Mouse (Mus musculus) liver, postnatal 0 days (tissue): Measurements from ENCODE around the gene Exd2. TPM values are rescaled to one million over a fixed set of nuclear protein-coding genes. Genes with fewer than 3 reads are reported as not detected.

Experiments
- ATAC-seq: fragments of 200-750 bp; cut with Nextera tagmentation; 2 replicates; pipeline ENCODE4 v1.8.0; 2017; ENCODE audit warnings: mild to moderate bottlenecking, moderate library complexity
- DNase-seq: peaks from one replicate; pipeline ENCODE4 v3.0.0-alpha.2; 2016
- H3K27ac ChIP-seq: fragments of 300-500 bp; sonication (generic); 2 replicates; pipeline ENCODE4 v1.5.1; 2014; ENCODE audit warnings: antibody characterized with exemption, moderate library complexity, mild to moderate bottlenecking, low read depth
- H3K27me3 ChIP-seq: fragments of 300-500 bp; sonication (generic); 2 replicates; pipeline ENCODE4 v1.6.1; 2014; ENCODE audit warnings: low read length, control low read depth, mixed read lengths; ENCODE audit not compliant: insufficient read depth
- H3K36me3 ChIP-seq: fragments of 300-500 bp; sonication (generic); replicated peaks from 2 replicates; pipeline ENCODE4 v1.6.1; 2014; ENCODE audit warnings: mild to moderate bottlenecking, control low read depth, low read length, moderate library complexity, mixed read lengths; ENCODE audit not compliant: insufficient read depth
- H3K4me1 ChIP-seq: fragments of 300-500 bp; sonication (generic); 2 replicates; pipeline ENCODE4 v1.6.1; 2014; ENCODE audit warnings: antibody characterized with exemption, mild to moderate bottlenecking, control low read depth; ENCODE audit not compliant: insufficient read depth
- H3K4me2 ChIP-seq: fragments of 300-500 bp; sonication (generic); 2 replicates; pipeline ENCODE4 v1.6.1; 2014; ENCODE audit warnings: low read depth, mild to moderate bottlenecking, low read length, moderate library complexity, mixed read lengths
- H3K4me3 ChIP-seq: fragments of 300-500 bp; sonication (generic); 2 replicates; pipeline ENCODE4 v1.5.1; 2014; ENCODE audit warnings: low read depth, low read length
- H3K9ac ChIP-seq: fragments of 300-500 bp; sonication (generic); replicated peaks from 2 replicates; pipeline ENCODE4 v1.6.1; 2014; ENCODE audit warnings: mild to moderate bottlenecking, moderate library complexity
- H3K9me3 ChIP-seq: fragments of 300-500 bp; sonication (generic); 2 replicates; pipeline ENCODE4 v1.6.1; 2016; ENCODE audit warnings: mild to moderate bottlenecking, control low read depth, low read length, mixed read lengths
- CTCF ChIP-seq: sonication (generic); IDR thresholded peaks from 2 replicates; pipeline ENCODE4 v1.5.1; 2016; ENCODE audit warnings: antibody characterized with exemption, low read depth
- EP300 ChIP-seq: IDR thresholded peaks from 2 replicates; pipeline ENCODE4 v1.6.1; 2016; ENCODE audit warnings: antibody characterized with exemption, low read depth, mild to moderate bottlenecking
- whole genome bisulfite sequencing: fragments of 180-500 bp; shearing (Covaris S2); extraction: QIAGEN DNeasy Blood & Tissue Kit; methylation state at CpG from one replicate; pipeline ENCODE4 v1.1.7; 2014; ENCODE audit not compliant: insufficient replicate concordance; 5-methylcytosine and 5-hydroxymethylcytosine counted together
- polyA plus RNA-seq: library from polyadenylated mRNA; unstranded; fragments of >200 nt; fragmentation: Nextera tagmentation; extraction: Ambion mirVana; gene quantifications from 2 replicates; pipeline ENCODE4 v1.2.1, GENCODE M21; 2015

Gene Exd2
- polyA plus RNA-seq, 1 experiment from 2014 or later, result 3.6 TPM

DNA sequence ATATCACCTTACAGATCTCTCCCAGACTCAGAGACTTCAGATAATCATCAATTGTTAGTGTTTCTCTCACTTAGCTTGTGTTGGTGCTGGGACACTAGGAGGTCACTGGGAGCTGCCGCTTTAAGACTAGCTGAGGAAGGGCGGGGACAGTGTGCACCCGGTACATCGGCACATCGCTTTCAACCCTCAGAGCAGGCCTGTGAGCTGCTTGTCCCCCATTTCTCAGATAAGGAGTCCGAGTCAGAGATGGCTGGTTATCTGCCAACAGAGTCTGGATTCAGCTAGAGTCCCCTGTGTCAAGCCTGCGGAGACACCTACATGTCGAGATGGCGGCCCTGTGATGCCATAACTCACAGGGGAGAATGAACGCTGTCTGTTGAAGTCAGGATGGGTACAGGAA lies 68.7 kb downstream of the Exd2 start:
- TF ChIP-seq CTCF, result no peak
- TF ChIP-seq EP300, result no peak
- no peaks in the 10 kb centered on the region for H3K36me3 ChIP-seq
- H3K27me3 ChIP-seq, result no peaks in the 10 kb centered on the region
- H3K4me3 ChIP-seq, result no peak overlapping the region
- H3K4me2 ChIP-seq, result no peak overlapping the region
- H3K9ac ChIP-seq, result no peak overlapping the region
- no peaks in the 10 kb centered on the region for H3K9me3 ChIP-seq
- ATAC-seq (no peak), DNase-seq (no peak)
- no peak overlapping the region for H3K27ac ChIP-seq
- no peaks in the 10 kb centered on the region for H3K4me1 ChIP-seq
- WGBS, result 61% methylated on average over 10 of the region's 10 CpGs

- 65% methylated on average over 2 of the region's 2 CpGs for WGBS
- Histone ChIP-seq H3K4me1 (no peaks in the 10 kb centered on the region), H3K9me3 (no peaks in the 10 kb centered on the region), H3K9ac (no peak overlapping the region), H3K36me3 (no peaks in the 10 kb centered on the region), H3K27ac (no peak overlapping the region), H3K4me2 (no peak overlapping the region), H3K27me3 (no peaks in the 10 kb centered on the region), H3K4me3 (no peak overlapping the region)
- no peak for ATAC-seq
- DNase-seq, result no peak
- no peak for TF ChIP-seq EP300
- TF ChIP-seq CTCF, result no peak
Measured at GRCm38 (mm10) chr12:80533876-80534275, 71.0 kb downstream of the Exd2 start.

DNA sequence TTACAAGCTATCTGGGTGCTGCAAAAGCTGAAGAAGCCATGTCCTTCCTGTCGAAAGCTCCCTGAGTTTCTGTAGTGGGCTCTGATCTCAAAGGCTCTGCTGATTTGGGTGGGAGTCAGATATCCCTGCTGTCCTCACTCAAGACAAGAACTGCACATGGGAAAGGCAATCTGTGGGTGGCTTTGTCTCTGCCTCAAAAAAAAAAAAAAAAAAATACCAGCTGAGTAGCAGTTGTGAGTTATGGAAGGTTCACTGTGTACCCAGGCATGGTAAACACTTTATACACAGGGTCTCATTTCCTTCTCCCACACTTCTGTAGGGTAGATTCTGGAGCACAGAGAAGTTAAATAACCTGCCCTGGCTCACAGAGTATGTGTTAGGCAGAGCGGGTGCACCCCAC lies 74.4 kb downstream of the Exd2 start:
- Histone ChIP-seq H3K4me2 (no peak overlapping the region), H3K27ac (no peak overlapping the region), H3K4me3 (no peak overlapping the region), H3K9me3 (no peaks in the 10 kb centered on the region), H3K4me1 (no peaks in the 10 kb centered on the region), H3K9ac (no peak overlapping the region), H3K27me3 (no peaks in the 10 kb centered on the region), H3K36me3 (no peaks in the 10 kb centered on the region)
- TF ChIP-seq CTCF (no peak), EP300 (no peak)
- no peak for ATAC-seq
- WGBS, result 74% methylated on average over 2 of the region's 2 CpGs
- DNase-seq, result no peak

- Histone ChIP-seq H3K27ac (no peak overlapping the region), H3K9me3 (no peaks in the 10 kb centered on the region), H3K9ac (no peak overlapping the region), H3K27me3 (no peaks in the 10 kb centered on the region), H3K36me3 (no peaks in the 10 kb centered on the region), H3K4me3 (no peak overlapping the region), H3K4me2 (no peak overlapping the region), H3K4me1 (no peaks in the 10 kb centered on the region)
- WGBS, result 60% methylated on average over 6 of the region's 6 CpGs
- TF ChIP-seq EP300, result no peak
- TF ChIP-seq CTCF, result no peak
- DNase-seq (no peak), ATAC-seq (no peak)
Measured at GRCm38 (mm10) chr12:80538311-80538710, 75.4 kb downstream of the Exd2 start.

DNA sequence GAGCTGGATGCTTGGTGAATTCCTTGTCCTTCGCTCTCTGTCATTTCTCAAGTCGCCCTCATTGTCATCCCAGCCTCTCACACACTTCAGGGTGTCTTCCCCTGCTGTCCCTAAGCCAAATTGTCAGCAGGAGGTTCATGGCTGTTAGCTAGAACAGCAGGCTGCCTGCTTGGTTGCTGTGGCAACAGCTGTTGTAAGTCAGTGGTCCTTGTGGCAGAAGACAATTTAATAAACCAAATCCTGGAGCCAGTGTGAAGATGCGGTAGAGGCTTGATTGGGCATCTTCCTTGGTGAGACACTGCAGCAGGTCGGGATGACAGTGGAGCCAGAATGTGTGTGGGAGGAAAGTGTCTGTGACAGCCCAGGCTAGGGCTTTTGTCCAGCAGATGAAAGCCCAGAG lies 82.4 kb downstream of the Exd2 start:
- DNase-seq (no peak), ATAC-seq (no peak)
- Histone ChIP-seq H3K27me3 (no peaks in the 10 kb centered on the region), H3K9ac (no peak overlapping the region), H3K4me1 (no peaks in the 10 kb centered on the region), H3K4me3 (no peak overlapping the region), H3K27ac (no peak overlapping the region), H3K9me3 (no peaks in the 10 kb centered on the region), H3K36me3 (no peaks in the 10 kb centered on the region), H3K4me2 (no peak overlapping the region)
- TF ChIP-seq CTCF, result no peak
- TF ChIP-seq EP300, result no peak
- WGBS, result 35% methylated on average over 4 of the region's 4 CpGs

DNA sequence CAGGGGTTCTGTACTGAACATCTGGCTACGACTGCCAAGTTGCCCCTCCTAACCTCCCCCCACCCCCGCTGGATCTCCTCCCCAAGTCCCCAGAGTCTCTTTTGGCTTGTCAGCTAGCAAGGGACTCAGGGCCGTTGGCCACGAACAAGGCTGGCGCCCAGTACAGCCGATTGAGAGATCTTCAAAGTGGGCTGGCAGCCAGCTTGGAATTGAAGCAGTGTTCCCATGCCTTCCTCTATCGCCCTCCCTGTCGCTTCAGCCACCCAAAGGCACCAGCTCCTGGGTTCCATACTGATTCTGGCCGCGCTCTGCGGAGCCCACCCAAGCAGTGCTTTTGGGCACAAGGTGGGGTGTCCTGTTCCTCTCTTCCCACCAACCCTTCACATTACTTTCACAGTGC lies 86.8 kb downstream of the Exd2 start:
- Histone ChIP-seq H3K9ac (no peak overlapping the region), H3K36me3 (no peaks in the 10 kb centered on the region), H3K27me3 (no peaks in the 10 kb centered on the region), H3K27ac (no peak overlapping the region), H3K9me3 (no peaks in the 10 kb centered on the region), H3K4me2 (no peak overlapping the region), H3K4me3 (no peak overlapping the region), H3K4me1 (no peaks in the 10 kb centered on the region)
- WGBS, result 75% methylated on average over 11 of the region's 11 CpGs
- DNase-seq, result no peak
- ATAC-seq, result no peak
- TF ChIP-seq CTCF (no peak), EP300 (no peak)

Other genes starting within 250 kb of the Exd2 start
- gene Actn1, start 202.7 kb upstream of the Exd2 start, polyA plus RNA-seq, result 7.7 and 8.4 TPM in 2 replicates
- gene Dcaf5, start 26.5 kb upstream of the Exd2 start, polyA plus RNA-seq, result 3.3 and 3.9 TPM in 2 replicates
- 0.09 and 0.15 TPM in 2 replicates for gene Galnt16, start 55.2 kb downstream of the Exd2 start, polyA plus RNA-seq
- 8.0 and 10.7 TPM in 2 replicates for gene Slc39a9, start 180.8 kb downstream of the Exd2 start, polyA plus RNA-seq
- gene Erh, start 181.2 kb downstream of the Exd2 start, polyA plus RNA-seq, result 81.6 and 92.2 TPM in 2 replicates
- gene Plekhd1, start 229.5 kb downstream of the Exd2 start, polyA plus RNA-seq, result 0.13 TPM in 1 of 2 replicates, not detected in the other